Mouse (Mus musculus): ENCODE data around the gene Hsdl1. TPM values are rescaled to one million over a fixed set of nuclear protein-coding genes. Genes with fewer than 3 reads are reported as not detected.

The Hsdl1 gene
- polyA plus RNA-seq, 1 experiment from 2014 or later = 36.3 TPM

DNA sequence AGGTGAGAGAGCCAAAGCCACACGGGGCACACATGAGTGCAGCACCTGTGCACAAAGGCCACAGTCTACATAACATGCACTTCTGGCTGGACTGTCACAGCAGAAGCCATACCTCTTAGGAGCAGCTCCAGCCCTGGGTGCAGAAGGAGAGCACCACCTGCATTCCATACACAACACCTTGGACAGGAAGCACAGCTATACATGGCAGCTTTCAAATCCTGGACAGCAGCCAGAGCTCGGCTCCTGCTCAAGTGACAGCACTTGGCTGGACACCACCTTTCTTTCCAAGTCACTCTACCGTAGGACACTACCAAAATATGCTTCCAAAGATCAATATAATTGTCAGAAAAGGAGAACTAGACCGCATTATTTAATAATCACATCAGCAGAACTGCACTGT, 61.6 kb downstream of the Hsdl1 start:
- H3K4me1 ChIP-seq (ENCODE audit: control insufficient read depth, insufficient read depth, low read length) = 0 out of 2 replicates have a peak, but pooled peaks cover 3% of the 10 kb centered on the region
- WGBS (ENCODE audit: insufficient replicate concordance) = 82% methylated on average over 4 of the region's 4 CpGs
- no peaks in the 10 kb centered on the region for H3K27me3 ChIP-seq (ENCODE audit: control insufficient read depth, insufficient read depth, low read length)
- no peak overlapping the region for H3K9ac ChIP-seq (ENCODE audit: low read depth, low read length)
- ATAC-seq (replicated peaks; ENCODE audit: insufficient number of reproducible peaks, low FRiP score, low TSS enrichment) = no peak
- no peaks in the 10 kb centered on the region for H3K9me3 ChIP-seq (replicated peaks; ENCODE audit: control insufficient read depth, low read length)
- H3K36me3 ChIP-seq (ENCODE audit: control insufficient read depth, insufficient read depth, low read length) = peaks cover 52% of the 10 kb centered on the region
- H3K4me2 ChIP-seq = no peak overlapping the region
- H3K27ac ChIP-seq (ENCODE audit: low read depth, low read length) = no peak overlapping the region
- H3K4me3 ChIP-seq (ENCODE audit: low read depth, low read length) = no peak overlapping the region

Other genes starting within 250 kb of the Hsdl1 start
- gene Hsbp1, start 230.7 kb downstream of the Hsdl1 start, polyA plus RNA-seq (2014; fragmentation: Nextera tagmentation; extraction: Ambion mirVana) = 276 and 298 TPM in 2 replicates
- gene Mlycd, start 180.3 kb downstream of the Hsdl1 start, polyA plus RNA-seq (2014; fragmentation: Nextera tagmentation; extraction: Ambion mirVana) = 14.2 and 19.0 TPM in 2 replicates
- gene Osgin1, start 141.1 kb downstream of the Hsdl1 start, polyA plus RNA-seq (2014; fragmentation: Nextera tagmentation; extraction: Ambion mirVana) = 0.39 and 0.94 TPM in 2 replicates
- gene Necab2, start 128.5 kb downstream of the Hsdl1 start, polyA plus RNA-seq (2014; fragmentation: Nextera tagmentation; extraction: Ambion mirVana) = 1.4 and 2.0 TPM in 2 replicates
- not detected in 2 replicates for gene Slc38a8, start 73.5 kb downstream of the Hsdl1 start, polyA plus RNA-seq (2014; fragmentation: Nextera tagmentation; extraction: Ambion mirVana)
- gene Mbtps1, start 16.4 kb downstream of the Hsdl1 start, polyA plus RNA-seq (2014; fragmentation: Nextera tagmentation; extraction: Ambion mirVana) = 63.6 and 80.5 TPM in 2 replicates
- gene Dnaaf1, start 52 bp upstream of the Hsdl1 start, polyA plus RNA-seq (2014; fragmentation: Nextera tagmentation; extraction: Ambion mirVana) = 0.26 and 0.38 TPM in 2 replicates
- gene Taf1c, start 30.0 kb upstream of the Hsdl1 start, polyA plus RNA-seq (2014; fragmentation: Nextera tagmentation; extraction: Ambion mirVana) = 7.1 and 8.0 TPM in 2 replicates
- not detected in 2 replicates for gene Adad2, start 37.6 kb upstream of the Hsdl1 start, polyA plus RNA-seq (2014; fragmentation: Nextera tagmentation; extraction: Ambion mirVana)
- gene Kcng4, start 60.5 kb upstream of the Hsdl1 start, polyA plus RNA-seq (2014; fragmentation: Nextera tagmentation; extraction: Ambion mirVana) = not detected in 2 replicates
- 2.1 and 2.3 TPM in 2 replicates for gene Wfdc1, start 91.2 kb upstream of the Hsdl1 start, polyA plus RNA-seq (2014; fragmentation: Nextera tagmentation; extraction: Ambion mirVana)
- 0.14 and 0.24 TPM in 2 replicates for gene Atp2c2, start 124.8 kb upstream of the Hsdl1 start, polyA plus RNA-seq (2014; fragmentation: Nextera tagmentation; extraction: Ambion mirVana)
- 10.2 and 12.9 TPM in 2 replicates for gene Tldc1, start 203.2 kb upstream of the Hsdl1 start, polyA plus RNA-seq (2014; fragmentation: Nextera tagmentation; extraction: Ambion mirVana)